Mouse (Mus musculus) cerebellum, postnatal 14 days (tissue): Measurements from ENCODE around the gene Unc79.
A peak's percentile ranks its signal among the peaks of the same experiment; 100 is the strongest.

Experiments used
- DNase-seq, 2 experiments: peaks; one replicate each; pipeline ENCODE4 v3.0.0; 2021; ENCODE audit warnings: mixed read lengths in 2 of 2

Gene Unc79

DNA sequence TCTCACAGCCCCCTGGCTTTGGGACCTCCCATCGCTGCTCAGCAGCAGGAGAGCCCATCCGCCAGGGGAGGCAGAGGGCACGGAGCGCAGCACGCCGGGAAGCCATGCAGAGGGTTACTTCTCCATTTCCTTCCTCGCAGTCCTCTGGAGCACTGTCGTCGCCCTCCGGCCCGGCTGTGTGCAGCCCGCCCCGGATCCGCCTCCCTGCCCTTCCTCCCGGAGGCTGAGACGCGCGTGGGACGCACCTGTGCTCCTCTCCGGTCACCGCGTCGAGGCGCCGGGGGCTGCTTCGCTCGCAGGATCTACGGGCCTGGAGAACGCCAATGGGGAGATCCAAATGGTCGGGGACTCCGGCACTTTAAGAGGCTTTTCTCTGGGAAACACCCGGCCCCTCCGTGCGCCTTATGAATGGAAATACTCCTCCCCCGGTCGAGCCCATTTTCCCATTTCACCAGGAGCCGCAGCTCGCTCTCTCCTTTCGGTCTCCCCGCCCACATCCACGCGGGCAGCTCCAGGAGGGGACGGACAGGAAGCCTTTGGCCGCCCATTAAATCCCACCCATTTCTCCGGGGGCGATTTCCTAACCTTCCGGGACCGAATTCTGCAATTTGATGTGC, at the start of gene Unc79:
Gene Unc79 (plus strand): TSS at position 82 of the 617 bp plus-strand sequence.
- DNase-seq, result peak; percentile 87 to 88

DNA sequence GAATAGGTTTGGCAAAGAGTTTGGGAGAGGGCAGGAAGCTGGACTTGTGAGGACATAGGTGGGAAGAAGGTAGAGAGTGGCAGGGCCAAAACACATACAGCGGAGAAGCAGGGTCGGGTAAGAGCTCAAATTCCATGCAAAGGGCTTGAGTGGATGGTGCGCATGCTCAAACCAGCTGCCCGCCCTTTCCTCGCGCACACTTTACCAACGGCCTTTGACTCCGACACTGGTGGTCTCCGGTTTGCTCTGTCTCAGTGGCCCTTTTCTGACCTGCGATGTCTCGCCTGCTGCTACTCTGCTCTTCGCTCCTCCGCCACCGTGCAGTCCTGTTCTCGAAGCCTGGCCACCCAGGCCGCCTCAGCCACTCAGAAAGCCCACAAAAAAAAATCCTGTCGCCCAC, 49.6 kb upstream of the Unc79 start, which contains the start of gene Cox8c:
Gene Cox8c (plus strand): TSS at position 226 of the 400 bp plus-strand sequence.
- DNase-seq, result no peak

DNA sequence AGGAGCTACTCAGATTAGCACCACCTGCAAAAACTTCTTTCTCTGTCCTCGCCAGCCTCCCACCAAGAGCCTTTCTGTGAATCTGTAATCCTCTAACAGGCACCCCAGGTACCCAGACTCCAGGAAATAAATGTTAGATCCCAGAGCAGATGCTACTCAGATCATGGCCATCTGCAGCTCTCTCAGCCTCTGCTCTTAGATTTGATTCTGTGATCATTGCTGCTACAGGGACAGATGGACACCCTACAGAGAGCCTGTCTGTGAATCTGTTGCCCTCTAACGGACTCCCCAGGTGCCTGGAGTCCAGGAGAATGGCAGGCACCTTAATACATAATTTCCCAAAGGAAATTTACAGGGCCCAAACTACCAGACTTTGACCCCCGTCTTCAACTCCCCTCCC, 40.5 kb upstream of the Unc79 start:
- peak; percentile 61 to 83 for DNase-seq

DNA sequence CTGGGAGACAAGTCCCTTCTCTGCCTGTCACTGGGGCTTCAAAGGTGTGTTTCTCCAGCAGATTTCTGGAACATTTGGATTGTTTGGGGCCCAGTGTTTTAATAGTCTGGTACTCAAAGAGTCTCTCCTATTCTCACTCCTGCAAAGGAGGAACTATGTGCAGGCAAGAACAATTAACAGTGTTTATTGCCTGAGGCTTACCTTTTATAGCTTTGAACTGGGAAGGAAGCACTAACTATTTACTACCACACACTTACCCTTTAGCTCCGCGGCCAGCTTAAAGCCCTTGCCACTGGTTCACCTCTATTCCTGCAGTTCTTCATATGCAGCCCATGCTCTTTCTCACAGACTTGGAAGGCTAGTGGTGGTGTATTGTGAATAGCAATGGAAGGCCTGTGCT, 32.6 kb upstream of the Unc79 start:
- no peak for DNase-seq

DNA sequence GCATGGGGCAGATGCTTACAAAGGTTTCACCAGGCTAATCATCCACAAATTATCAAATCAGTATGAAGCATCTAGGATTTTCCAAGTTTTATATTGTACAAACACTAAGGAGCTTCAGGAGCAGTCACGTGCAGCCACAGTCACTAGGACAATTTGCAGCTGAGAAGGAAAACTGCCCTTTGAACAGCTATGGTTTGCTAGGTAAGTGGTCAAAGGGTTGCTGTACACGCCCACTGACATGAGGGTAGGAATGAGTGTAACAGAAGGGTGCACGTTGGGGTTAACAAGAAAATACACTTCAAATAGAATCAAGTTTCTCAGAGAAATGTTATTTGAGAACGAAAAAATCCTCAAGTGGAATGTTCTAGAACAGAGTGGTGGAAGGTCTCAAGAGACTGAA, 18.9 kb upstream of the Unc79 start:
- DNase-seq, result no peak

DNA sequence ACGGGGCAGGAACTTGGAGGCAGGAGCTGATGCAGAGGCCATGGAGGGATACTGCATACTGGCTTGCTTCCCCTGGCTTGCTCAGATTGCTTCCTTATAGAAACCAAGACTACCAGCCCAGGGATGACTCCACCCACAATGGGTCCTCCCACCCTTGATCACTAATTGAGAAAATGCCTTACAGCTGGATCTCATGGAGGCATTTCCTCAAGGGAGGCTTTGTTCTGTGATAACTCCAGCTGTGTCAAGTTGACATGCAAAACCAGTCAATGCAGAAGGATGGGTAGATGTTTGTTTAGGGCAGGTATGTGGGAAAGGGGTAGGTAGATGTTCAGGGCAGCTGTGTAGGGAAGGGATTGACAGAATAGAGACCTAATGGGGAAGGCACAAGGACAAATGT, 18.3 kb upstream of the Unc79 start:
- no peak for DNase-seq

DNA sequence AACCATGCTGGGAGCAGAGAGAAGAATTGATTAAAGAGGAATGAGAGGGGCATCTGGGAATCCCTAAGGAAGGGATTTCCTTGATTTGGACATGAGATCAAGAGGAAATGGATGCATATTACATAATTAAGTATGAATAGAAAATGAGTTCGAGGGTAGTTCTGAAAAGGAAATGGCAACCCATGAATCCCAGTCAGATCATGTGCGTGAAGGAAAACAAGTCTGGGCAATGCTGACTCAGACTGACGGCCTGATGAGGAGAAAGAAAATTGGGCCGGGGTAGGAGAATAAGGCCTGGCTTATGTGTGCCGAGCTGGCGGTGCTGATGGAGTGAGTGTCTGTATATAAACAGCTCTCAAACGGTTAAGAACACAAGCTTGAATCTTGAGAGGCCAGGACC, 17.9 kb upstream of the Unc79 start:
- no peak for DNase-seq

DNA sequence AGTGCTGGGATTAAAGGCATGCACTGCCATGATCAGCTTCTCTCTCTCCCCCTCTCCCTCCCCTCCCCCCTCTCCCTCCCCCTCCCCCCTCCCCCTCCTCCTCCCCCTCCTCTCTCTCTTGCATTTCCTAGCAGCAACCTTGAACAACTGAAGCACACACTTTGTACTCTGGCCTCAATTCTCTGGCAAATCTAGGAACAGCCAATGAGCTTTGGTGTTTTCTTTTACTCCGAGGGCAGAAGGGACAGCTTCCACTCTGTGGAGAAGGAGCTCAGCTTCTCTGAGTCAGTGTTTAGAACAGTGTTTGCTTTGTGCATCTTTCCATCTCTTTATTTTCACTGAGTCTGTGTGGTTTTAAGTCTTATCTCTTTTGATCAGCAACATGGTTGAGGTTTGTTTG, 12.8 kb upstream of the Unc79 start:
- DNase-seq, result no peak

DNA sequence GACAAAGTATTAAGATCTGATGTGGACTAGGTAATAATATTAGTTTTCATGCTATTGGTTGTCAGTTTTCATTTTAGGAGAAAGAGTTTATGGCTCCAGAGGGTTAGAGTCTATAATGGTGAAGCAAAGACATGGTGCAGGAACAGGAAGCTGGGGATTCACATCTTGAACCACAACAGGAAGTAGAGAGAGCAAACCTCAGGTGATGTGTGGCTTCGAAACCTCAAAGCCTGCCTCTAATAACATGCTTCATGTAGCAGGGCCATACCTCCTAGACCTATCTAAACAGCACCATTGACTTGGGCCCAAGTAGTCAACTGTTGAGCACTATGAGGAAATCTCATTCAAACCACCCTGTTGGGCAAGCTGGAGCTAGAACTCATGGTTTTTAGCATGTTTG, 3.1 kb upstream of the Unc79 start:
- DNase-seq, result no peak

DNA sequence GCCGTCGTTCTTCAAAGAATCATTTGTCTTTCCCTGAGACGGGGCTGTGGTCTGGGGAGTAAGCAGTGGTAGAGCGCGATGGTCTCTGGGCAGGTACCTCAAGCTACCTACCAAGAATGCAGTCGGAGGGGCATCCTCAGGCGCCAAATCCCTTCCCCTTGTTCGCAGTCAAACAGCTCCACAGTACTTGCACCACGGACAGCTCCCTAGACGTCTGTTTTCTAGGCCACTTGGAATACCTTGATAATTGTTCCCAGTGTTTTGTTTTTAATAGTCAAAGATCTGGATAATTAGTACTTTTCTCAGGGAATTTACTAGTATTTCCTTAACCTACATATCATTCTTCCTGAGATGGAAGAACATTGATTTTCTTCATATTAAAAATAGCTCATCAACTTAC, 833 bp upstream of the Unc79 start:
- peak in 1 of 2 experiments; percentile 10 for DNase-seq

DNA sequence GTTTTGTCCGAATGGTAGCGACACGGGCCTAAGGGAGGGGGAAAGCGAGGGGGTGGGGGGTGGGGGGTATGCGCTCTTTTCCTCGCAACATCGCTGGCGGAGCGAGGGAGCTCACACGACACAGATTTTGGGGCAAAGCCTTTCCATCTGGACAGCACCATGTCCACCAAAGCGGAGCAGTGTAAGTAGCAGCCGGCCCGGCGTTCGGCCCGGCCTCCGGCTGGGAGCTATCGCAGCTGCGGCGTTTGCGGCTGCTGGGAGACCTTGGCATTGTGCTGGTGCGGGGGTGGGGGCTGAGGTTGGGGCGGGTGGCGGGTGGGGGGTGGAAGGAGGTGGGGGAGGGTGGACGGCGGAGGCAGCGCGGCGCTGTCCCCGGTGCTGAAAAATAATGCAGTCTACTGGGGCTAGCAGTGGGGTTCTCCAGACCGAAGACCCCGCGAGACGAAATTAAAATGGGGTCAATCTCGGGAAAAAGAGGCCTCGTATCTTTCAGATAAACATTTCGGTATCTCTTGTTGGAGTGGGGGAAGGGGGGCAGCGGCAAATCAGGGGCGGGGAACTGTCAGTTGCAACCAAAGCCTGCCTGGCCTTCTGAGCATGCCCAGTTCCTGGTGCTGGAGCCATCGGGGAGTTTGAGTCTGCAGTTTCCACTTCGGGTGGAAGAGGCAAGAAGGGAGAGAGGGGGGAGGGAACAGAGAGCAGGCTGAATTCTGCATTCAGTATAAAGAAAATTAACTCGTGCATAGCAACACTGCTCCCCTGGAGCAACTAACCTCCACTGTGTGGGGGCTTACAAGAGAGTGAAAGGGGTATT, 943 bp downstream of the Unc79 start:
- DNase-seq, result peak; percentile 83 to 88

DNA sequence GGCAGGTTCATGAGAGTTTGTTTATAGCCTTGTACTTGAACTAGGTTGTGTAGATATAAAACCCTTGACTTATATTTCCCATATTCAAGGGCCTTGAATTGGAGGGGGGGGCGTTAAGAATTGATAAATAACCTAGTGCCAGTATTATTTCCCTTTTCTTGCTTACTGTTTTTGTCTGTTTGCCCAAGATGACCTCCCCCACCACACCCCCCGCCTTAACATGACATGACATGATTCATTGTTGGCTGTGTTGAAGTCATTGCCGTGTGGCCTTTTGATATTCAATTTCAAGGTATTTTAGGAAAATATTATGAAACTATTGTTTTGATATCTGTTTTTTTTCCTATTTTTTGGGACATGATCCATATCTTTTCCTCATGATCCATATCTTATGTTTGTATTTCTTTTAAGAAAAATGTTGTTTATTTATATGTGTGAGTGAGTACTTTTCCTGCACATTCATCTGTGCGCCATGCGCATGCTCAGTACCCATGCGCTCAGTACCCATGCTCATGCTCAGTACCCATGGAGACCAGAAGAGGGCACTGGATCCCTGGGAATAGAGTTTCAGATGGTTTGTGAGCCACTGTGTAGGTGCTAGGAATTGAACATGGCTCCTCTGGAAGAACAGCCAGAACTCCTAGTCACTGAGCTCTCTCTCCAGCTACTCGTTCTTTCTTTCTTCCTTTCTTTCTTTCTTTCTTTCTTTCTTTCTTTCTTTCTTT, 11.6 kb downstream of the Unc79 start:
- no peak for DNase-seq

DNA sequence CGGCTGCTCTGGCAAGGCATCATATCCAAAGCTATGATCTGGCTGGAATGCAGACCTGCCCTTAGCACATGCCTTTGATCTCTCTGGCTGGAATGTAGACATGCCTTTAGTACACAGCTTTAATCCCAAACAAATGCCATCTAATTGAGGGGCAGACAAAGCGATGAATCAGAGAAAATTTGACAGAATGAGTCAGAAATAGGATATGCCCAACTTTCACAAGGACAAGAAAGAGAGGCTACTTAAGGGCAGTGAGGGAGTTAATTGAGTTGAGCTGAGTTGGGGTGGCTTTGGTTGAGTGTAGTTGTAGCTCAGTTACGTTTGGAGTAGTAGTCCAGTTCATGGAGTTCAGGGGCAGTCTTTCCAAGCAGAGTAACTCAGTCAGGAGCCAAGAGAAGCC, 12.4 kb downstream of the Unc79 start:
- no peak for DNase-seq

DNA sequence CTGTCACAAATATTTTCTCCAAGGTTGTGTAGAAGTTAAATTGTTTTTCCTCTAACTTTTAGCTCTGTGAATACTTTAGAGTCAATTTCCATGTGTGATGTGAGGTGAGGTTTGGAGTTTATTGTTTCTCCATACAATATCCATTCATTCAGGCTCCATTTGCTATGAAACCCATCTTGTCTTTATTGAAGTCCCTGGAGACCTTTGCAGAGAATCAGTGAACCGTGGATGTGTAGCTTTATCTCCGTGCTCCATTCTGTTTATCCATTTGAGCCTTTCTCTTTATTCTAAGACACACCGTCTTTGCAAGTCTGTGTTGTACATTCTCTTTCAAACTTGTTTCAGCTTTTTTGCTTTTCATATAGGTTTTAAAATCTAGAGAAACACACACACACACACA, 15.8 kb downstream of the Unc79 start:
- no peak for DNase-seq

DNA sequence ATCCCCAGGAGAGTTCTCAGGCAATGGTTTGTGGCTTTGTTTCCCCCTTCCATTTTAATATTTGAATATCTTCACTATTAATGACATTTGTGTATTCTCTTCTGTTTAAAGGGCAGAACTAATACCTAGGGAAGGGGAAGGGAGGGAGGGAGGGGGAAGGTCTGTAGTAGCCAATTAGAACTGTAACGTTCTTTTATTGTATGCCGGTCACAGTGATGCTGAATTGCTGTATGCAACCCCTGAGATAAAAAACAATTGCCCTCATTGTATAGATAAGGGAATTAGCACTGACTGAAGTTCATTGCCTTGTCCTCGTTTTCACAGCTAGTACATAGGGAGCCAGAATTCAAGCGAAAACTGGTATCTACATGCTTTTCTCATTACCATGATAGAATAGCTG, 31.9 kb downstream of the Unc79 start:
- no peak for DNase-seq

DNA sequence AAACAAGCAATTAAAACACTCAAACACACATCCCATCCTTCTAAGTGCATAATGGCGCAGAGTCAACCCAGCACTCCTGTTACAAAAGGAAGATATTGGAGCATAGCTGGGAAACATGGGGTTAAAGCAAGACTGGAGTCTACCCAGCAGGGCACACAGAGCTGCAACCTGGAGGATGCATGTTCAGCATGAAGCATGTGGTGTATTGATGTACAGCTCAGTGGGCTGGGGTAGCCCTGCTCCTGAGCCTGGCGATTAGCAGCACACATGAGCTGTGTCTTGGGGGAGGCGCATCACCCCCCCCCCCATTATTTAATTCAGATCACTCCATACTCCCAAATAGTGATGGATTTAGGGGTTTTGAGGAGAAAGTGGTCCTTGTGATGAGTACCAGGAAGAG, 32.9 kb downstream of the Unc79 start:
- DNase-seq, result no peak

DNA sequence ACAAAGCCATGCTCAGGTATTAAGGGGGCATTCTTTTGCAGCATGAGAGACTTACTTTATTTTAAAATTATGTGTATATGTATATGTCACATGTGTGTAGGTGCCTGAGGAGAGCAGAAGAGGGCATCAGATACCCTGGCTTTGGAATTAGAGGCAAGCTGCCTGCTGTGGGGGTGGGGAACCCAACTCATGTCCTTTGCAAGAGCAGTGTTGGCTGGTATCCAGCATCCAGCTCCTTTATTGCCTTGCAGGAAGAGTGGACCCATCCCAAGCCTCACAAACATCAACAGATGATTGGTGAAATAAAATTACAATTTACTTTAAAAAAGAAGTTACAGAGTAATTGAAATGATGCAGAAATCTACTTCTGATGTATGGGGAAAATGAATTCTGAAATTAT, 36.7 kb downstream of the Unc79 start:
- DNase-seq, result peak; percentile 43 to 46

DNA sequence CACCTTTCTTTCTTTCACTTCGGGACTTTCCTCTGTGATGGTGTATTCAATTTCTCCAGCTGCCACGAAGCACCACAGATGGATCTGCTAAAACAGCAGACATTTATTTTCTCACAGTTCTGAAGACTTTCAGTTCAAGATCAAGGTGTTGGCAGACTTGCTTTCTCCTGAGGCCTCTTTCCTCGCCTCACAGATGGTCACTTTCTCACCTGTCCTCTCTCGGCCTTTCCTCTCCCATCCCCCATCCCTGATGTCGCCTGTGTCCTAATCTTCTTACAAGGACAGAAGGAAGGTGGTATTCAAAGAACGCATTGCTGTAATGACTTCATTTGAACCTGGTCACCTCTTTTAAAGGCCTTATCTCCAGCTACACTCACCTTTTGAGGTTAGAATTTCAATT, 39.1 kb downstream of the Unc79 start:
- peak; percentile 37 to 45 for DNase-seq

DNA sequence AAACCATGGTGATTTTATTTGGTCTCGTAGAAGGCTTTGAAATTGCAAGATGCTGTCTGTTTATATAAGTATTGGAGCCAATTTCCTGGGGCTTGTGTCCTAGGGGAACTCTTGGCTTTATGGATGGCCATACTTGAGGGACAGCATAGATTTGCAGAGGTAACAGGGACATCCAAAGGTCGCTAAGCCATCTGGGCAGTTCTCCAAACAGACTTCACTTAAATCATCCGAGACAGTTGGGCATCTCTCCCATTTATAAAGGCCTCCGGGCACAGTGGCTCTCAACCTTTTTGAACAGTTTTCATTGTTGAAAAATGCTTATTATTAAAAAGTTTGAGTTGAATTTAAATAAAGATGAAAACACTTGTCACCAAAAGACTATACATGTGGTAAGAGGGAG, 59.8 kb downstream of the Unc79 start:
- DNase-seq, result peak; percentile 37 to 42

DNA sequence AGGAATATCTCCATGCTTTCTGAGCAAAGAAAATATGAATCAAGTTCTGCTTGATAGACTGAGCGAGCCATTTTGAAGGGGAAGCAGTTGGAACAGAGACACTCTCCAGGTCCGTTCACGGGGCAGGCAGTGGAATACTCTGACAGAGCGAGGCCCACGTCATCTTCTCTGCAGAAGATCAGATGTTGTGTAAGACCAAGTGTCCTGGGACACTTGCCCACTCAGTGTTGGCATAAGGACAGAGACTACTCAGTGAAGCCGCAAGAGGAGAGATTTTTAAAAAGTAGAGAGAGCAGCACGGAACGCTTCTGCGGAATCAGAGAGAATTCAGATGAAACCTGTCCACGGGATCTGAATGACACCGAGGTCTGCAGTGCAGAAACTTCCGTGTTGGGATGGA, 69.5 kb downstream of the Unc79 start:
- peak; percentile 13 to 15 for DNase-seq

DNA sequence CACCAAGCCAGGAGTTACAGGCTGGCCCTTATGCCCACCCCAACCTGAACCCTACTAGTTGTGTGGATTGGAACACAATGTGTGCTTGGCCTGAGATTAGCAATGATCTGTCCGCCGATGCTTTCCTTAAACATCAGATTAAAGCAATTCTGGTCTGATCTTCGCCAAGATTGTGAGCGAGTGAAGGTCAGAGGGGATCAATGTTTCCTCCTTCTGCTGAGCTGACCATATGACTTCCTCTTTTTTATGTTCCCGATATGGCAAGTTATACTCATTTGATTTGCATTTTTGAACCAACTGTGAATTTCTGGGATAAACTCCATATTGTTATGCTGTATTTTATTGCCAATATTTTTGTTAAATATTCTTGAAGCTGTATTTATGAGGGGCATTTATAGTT, 88.0 kb downstream of the Unc79 start:
- DNase-seq, result no peak

DNA sequence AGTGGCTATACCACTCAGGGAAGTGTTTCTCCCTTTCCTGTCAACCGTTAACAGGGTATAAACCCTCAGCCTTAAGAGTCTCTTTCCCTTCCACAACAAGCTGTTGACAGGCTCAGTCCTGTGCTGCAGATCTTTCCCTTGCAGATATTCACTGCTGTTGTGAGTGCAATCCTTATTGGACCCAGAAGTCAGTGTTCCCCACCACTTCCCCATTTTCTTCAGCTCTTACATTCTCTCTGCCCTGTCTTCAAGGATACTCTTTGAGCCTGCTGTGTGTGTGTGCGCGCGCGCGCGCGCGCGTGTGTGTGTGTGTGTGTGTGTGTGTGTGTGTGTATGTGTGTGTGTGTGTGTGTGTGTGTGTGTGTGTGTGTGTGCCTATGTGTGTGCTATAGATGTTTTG, 90.7 kb downstream of the Unc79 start:
- DNase-seq, result no peak

DNA sequence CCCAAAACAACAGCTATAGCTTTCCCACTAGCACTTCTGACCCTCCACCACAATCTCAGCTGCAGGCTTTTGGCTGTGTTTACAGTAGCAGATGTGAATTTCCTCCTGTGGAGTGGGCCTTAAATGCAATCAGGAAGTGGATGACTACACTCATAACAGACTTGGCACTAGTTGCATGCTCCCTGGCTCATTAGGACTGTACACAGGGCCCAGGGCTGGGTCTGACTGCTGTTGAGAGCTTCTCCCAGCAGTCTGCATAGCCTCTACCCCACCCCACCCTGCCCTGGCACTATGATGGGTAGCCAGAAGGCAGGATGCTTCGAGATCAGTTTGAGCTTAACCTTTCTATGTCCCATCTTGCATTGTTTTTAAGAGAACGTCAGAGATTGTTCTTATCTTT, 91.5 kb downstream of the Unc79 start:
- peak; percentile 25 to 31 for DNase-seq

DNA sequence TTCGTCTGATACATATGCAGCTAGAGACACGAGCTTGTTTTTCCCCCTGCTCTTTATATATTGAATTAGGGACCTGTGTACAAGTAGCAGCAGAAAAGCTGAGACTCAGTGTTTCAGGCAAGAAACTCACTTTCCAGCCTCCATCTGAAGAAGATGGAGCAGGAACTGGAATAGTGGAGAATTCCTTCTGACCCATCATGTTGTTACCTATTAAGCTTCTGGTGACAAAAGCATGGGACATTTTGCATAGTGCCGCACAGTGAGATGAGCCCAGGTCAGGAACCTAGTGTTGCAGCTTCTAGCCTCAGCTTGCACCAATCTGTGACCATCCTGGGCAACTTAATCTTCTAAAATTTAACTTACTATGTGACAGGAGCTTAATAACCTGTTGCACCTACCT, 92.7 kb downstream of the Unc79 start:
- DNase-seq, result no peak
